Mouse (Mus musculus): ENCODE measurements around the gene Ngef. TPM values are rescaled to one million over a fixed set of nuclear protein-coding genes. Genes with fewer than 3 reads are reported as not detected.
A peak's percentile ranks its signal among the peaks of the same experiment; 100 is the strongest.

Ngef gene
- polyA plus RNA-seq, 1 experiment from 2014 or later: 7.4 TPM

DNA sequence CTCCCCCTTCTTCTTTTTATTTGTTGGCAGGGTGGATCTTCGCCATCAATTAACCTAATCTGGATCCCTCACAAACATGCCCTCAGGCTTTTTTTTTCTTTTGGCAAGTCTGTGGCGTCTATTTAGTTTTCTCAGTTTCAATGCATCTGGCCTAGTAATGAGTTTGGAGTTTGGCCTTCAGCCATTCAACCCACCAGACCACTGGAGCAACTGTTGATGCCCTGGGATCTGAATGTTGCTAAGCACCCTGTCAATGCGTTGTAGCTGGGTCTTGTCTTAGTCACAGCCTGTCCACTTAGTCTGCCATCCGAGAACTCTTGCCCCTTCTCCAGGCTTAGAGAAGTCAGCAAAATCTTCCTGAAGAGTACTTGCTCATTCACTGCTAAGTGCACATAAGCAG is 115.6 kb downstream of the Ngef start:
- 95% methylated on average over 4 of the region's 4 CpGs for WGBS
- no peak for DNase-seq (ENCODE audit: low spot score)
- H3K9me3 ChIP-seq (replicated peaks): peaks cover 6% of the 10 kb centered on the region; the same call in 1 of the 2 replicates
- H3K4me3 ChIP-seq: no peak overlapping the region
- no peaks in the 10 kb centered on the region for H3K27me3 ChIP-seq (ENCODE audit: low read depth, poor library complexity, severe bottlenecking)
- no peak overlapping the region for H3K27ac ChIP-seq (replicated peaks)
- H3K4me1 ChIP-seq: no peaks in the 10 kb centered on the region
- no peaks in the 10 kb centered on the region for H3K36me3 ChIP-seq

DNA sequence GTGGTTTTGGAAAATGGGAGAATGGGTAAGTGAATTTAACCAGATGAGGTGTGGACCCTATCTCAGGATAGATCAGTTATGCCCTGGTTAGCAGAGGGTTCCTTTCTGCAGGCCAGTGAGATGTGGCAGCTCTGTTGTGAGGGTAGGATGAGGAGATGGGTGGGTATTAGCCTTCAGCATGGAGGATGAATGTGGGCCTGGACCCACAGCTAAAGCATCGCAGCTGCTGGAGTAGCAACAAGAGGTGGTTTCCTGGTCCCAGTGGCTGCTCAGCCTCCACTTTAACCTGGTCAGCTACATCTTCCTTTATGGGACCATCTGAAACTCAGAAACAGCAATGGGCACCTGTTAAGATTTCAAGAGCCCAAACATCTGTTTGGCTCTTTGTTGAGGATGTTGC is 117.2 kb downstream of the Ngef start:
- 100% methylated on average over 1 of the region's 1 CpGs for WGBS

DNA sequence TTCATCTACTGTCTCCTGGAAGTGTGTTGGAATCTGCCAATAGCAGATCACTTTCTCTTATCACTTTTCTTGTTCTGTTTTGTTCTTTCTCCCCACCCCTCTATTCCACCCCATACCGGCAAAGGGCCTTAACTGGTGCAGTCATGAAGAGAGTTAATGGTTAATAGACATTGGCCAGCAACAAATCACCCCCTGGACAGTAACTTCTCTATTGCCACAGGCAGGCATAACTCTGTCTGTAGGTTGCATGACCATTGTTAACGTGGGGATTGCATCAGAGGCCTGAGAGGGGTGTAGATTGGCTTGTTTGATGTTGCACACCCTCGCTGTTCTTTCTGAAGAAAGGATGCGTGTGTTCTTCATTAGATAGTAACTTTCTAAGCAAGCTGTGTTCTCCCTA is 124.2 kb downstream of the Ngef start:
- Histone ChIP-seq H3K4me1 (no peaks in the 10 kb centered on the region), H3K36me3 (peaks cover 59% of the 10 kb centered on the region)

More for the DNA sequence above, 117.2 kb downstream of the Ngef start:
- no peak for DNase-seq (ENCODE audit: low spot score)
- Histone ChIP-seq H3K4me3 (no peak overlapping the region), H3K27ac (replicated peaks) (no peak overlapping the region), H3K27me3 (ENCODE audit: low read depth, poor library complexity, severe bottlenecking) (no peaks in the 10 kb centered on the region), H3K4me1 (no peaks in the 10 kb centered on the region), H3K9me3 (replicated peaks) (peaks cover 6% of the 10 kb centered on the region; the same call in 1 of the 2 replicates), H3K36me3 (no peaks in the 10 kb centered on the region)

DNA sequence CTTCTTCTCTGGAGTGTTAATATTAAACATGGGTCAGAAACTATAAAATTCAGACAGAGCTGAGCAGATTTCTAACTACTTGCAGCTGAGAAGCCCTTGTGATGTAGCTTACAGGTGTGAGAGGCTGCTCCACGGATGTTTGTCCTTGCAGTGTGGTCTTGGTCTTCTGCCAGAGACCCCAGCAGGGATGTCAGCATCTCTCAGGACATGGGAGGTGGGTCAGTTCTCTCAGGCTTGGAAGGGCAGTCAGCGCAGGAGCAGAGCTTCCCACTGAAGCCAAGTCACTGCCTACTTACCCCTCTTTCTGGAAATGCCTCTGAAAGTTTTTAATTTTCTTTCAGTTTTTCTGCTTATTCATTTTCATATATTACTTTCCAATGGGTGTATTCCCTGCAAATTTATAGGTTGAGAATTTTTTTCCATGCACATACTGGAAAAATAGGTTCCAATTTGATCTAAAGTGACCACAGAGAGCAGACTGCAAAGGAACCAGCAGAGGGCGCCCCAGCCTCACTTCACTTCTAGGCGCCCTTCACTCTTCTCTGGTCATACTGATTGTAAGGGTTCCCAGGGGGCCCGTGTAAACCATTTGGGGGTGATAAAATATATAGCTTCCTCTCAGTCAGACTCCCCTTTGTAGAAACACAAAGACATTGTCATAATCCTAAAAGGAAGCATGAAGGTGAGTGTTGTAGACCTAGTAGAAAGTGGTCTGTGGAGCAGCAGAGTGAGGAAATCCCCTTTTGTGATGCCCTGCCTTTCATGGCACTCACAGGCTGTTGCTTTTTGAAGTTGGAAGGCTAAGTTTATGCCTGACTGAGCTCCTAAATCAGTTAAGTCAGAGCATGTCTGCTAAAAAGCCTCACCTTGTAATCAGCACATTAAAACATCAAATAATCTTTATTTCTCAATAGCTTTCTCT is 126.2 kb downstream of the Ngef start:
- Histone ChIP-seq H3K36me3 (peaks cover 79% of the 10 kb centered on the region), H3K27me3 (ENCODE audit: low read depth, poor library complexity, severe bottlenecking) (no peaks in the 10 kb centered on the region), H3K27ac (replicated peaks) (no peak overlapping the region), H3K4me1 (no peaks in the 10 kb centered on the region), H3K9me3 (replicated peaks) (no peaks in the 10 kb centered on the region), H3K4me3 (no peak overlapping the region)
- peak; percentile 49 for DNase-seq (ENCODE audit: low spot score)
- 50% methylated on average over 5 of the region's 5 CpGs for WGBS

More for the DNA sequence above, 124.2 kb downstream of the Ngef start:
- Histone ChIP-seq H3K27me3 (ENCODE audit: low read depth, poor library complexity, severe bottlenecking) (no peaks in the 10 kb centered on the region), H3K27ac (replicated peaks) (no peak overlapping the region), H3K4me3 (no peak overlapping the region), H3K9me3 (replicated peaks) (no peaks in the 10 kb centered on the region)
- WGBS: 89% methylated on average over 4 of the region's 4 CpGs
- no peak for DNase-seq (ENCODE audit: low spot score)

DNA sequence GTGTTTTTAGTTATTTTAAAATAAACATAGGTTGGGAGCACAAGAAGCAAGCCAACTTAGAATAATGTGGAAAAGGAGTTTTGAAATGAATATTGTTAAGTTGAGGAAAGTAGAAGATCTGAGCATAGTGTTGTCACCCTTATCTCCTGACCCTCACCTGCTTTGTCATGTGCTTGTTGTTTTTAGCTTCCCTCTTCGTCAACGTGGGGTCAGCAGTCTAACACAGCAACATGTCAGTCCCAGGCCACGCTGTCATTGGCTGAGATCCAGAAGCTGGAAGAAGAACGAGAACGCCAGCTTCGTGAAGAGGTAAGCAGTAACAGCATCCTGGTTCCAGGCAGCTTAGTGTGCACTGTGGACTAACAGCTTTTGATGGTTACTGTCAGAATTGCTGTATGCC is 137.1 kb downstream of the Ngef start:
- no peak for DNase-seq (ENCODE audit: low spot score)
- H3K27me3 ChIP-seq (ENCODE audit: low read depth, poor library complexity, severe bottlenecking): no peaks in the 10 kb centered on the region
- peaks cover 93% of the 10 kb centered on the region for H3K36me3 ChIP-seq
- H3K27ac ChIP-seq (replicated peaks): no peak overlapping the region
- no peaks in the 10 kb centered on the region for H3K4me1 ChIP-seq
- no peak overlapping the region for H3K4me3 ChIP-seq
- 92% methylated on average over 6 of the region's 6 CpGs for WGBS
- no peaks in the 10 kb centered on the region for H3K9me3 ChIP-seq (replicated peaks)

DNA sequence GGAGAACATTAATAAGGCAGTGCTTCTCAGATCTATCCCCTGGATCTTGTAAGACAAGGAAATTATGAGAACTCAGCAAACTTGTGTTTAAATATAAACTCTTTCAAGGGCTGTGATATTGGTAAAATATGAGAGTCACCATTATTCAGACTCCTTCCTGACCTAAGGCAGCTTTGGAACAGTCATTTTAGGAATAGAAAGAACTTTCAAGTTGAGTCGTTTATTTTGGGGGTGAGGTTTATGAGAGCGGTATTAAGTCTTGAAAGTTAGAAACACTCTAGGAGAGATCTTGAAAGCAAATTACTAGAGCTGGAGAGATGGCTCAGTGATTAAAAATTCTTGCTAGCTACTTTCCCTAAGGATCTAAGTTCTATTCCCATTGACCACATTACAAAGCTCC is 138.5 kb downstream of the Ngef start:
- Histone ChIP-seq H3K9me3 (replicated peaks) (no peaks in the 10 kb centered on the region), H3K27me3 (ENCODE audit: low read depth, poor library complexity, severe bottlenecking) (no peaks in the 10 kb centered on the region), H3K4me3 (no peak overlapping the region), H3K36me3 (peaks cover 93% of the 10 kb centered on the region), H3K27ac (replicated peaks) (no peak overlapping the region), H3K4me1 (no peaks in the 10 kb centered on the region)
- 92% methylated on average over 2 of the region's 2 CpGs for whole genome bisulfite sequencing
- no peak for DNase-seq (ENCODE audit: low spot score)

Other genes starting within 250 kb of the Ngef start
- gene Gigyf2, start 246.9 kb downstream of the Ngef start, polyA plus RNA-seq (2016; fragmentation: Nextera tagmentation; extraction: Ambion mirVana): 49.1 and 52.4 TPM in 2 replicates
- gene Kcnj13, start 179.1 kb downstream of the Ngef start, polyA plus RNA-seq (2016; fragmentation: Nextera tagmentation; extraction: Ambion mirVana): 0.16 and 0.73 TPM in 2 replicates
- gene Snorc, start 103.6 kb downstream of the Ngef start, polyA plus RNA-seq (2016; fragmentation: Nextera tagmentation; extraction: Ambion mirVana): not detected in 2 replicates
- gene Neu2, start 64.0 kb downstream of the Ngef start, polyA plus RNA-seq (2016; fragmentation: Nextera tagmentation; extraction: Ambion mirVana): not detected in 2 replicates
- gene Inpp5d, start 46.4 kb upstream of the Ngef start, polyA plus RNA-seq (2016; fragmentation: Nextera tagmentation; extraction: Ambion mirVana): 3.3 and 3.6 TPM in 2 replicates
- gene Atg16l1, start 182.0 kb upstream of the Ngef start, polyA plus RNA-seq (2016; fragmentation: Nextera tagmentation; extraction: Ambion mirVana): 33.2 and 39.8 TPM in 2 replicates
- gene Sag, start 229.8 kb upstream of the Ngef start, polyA plus RNA-seq (2016; fragmentation: Nextera tagmentation; extraction: Ambion mirVana): 2.2 and 2.7 TPM in 2 replicates